Mouse (Mus musculus): ENCODE data around the gene Narfl. TPM values are rescaled to one million over a fixed set of nuclear protein-coding genes. Genes with fewer than 3 reads are reported as not detected.
A peak's percentile ranks its signal among the peaks of the same experiment; 100 is the strongest.

The Narfl gene
- polyA plus RNA-seq, 1 experiment from 2014 or later, result 26.7 TPM

DNA sequence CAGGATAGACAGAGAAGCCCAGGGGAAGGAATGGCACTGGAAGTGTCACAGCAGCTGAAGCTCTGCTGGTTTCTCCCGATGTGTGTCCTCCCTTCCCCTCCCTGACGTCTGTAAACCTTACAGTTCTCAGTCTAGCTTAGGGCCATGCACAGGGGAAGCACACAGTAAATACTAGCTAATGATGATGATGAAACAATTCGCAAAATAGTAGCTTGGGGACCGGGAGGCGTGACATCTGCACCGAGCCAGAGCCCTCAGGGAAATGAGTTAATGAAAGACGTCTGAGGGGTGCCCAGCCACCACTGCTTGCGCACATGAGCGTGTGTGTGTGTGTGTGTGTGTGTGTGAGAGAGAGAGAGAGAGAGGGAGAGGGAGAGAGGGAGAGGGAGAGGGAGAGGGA is 4.2 kb upstream of the Narfl start:
- Histone ChIP-seq H3K4me1 (peaks cover 4% of the 10 kb centered on the region), H3K4me3 (no peak overlapping the region), H3K9me3 (no peaks in the 10 kb centered on the region), H3K36me3 (no peaks in the 10 kb centered on the region), H3K27me3 (peaks cover 4% of the 10 kb centered on the region), H3K27ac (no peak overlapping the region), H3K9ac (no peak overlapping the region), H3K4me2 (no peak overlapping the region)
- ATAC-seq (ENCODE audit: insufficient number of reproducible peaks, low FRiP score, low TSS enrichment, low read depth), result no peak
- WGBS, result 29% methylated on average over 9 of the region's 9 CpGs

DNA sequence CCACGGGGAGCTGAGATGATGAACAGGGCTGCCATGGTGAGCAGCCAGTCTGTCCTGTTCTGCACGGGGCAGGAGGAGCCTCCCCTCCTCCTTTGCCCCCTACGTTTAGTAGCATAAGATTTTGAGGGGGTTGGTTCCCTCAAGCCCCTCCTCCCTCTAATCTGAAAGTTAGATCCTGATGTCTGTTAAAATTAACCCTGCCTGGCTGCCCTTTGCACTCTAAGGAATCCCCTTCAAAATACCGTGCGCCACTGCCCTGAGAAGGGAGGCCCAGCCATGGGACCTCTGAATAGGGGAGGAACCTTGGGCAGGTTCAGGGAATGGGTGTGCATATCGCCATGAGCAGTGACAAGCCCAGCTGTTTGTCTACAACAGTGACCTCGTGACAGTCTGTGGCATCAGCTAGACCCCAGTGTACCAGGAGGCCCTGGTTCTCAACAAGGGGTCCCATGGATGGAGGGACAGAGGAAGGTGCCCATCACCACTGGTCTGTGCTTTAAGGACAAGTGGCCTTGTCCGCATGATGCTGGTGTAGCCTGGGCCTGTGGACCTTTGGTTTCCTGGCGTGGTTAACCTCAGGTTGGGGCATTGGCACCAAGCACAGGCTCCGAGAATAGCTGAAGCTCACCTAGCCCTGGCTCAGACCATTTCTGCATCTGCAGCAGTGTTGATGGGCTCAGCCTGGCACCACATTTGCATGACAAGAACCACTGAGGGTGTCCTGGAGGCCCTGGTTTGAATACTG is 1.9 kb downstream of the Narfl start:
- WGBS, result 80% methylated on average over 10 of the region's 10 CpGs
- no peaks in the 10 kb centered on the region for H3K9me3 ChIP-seq
- no peak overlapping the region for H3K4me2 ChIP-seq
- H3K27me3 ChIP-seq, result no peaks in the 10 kb centered on the region; the same call in 1 of the 2 replicates
- no peak for ATAC-seq (ENCODE audit: insufficient number of reproducible peaks, low FRiP score, low TSS enrichment, low read depth)
- no peak overlapping the region for H3K4me3 ChIP-seq
- no peak overlapping the region for H3K9ac ChIP-seq
- peaks cover 34% of the 10 kb centered on the region for H3K36me3 ChIP-seq
- H3K27ac ChIP-seq, result no peak overlapping the region
- peaks cover 12% of the 10 kb centered on the region for H3K4me1 ChIP-seq

DNA sequence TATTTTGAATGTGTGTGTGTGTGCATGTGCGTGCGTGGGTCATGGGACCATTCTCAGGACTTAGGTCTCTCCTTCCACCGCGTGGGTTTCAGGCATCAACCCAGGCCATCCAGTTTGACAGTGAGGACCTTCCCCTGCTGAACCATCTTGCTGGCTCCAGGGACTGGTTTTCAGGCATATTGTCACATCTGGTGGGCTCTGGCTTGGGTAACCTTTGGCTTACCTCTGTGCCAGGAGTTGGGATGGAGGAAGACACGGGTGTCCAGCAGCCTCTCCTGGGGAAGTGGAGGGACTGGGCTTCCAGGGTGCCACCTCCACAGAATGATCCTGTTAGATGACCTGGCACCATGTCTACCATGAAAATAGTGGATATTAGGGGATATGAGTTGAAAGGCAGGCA is 4.4 kb downstream of the Narfl start:
- Histone ChIP-seq H3K36me3 (peaks cover 59% of the 10 kb centered on the region), H3K27ac (no peak overlapping the region), H3K27me3 (no peaks in the 10 kb centered on the region), H3K4me1 (peaks cover 15% of the 10 kb centered on the region), H3K4me3 (no peak overlapping the region), H3K9ac (no peak overlapping the region), H3K4me2 (no peak overlapping the region), H3K9me3 (no peaks in the 10 kb centered on the region)
- 91% methylated on average over 5 of the region's 5 CpGs for WGBS
- ATAC-seq (ENCODE audit: insufficient number of reproducible peaks, low FRiP score, low TSS enrichment, low read depth), result no peak

DNA sequence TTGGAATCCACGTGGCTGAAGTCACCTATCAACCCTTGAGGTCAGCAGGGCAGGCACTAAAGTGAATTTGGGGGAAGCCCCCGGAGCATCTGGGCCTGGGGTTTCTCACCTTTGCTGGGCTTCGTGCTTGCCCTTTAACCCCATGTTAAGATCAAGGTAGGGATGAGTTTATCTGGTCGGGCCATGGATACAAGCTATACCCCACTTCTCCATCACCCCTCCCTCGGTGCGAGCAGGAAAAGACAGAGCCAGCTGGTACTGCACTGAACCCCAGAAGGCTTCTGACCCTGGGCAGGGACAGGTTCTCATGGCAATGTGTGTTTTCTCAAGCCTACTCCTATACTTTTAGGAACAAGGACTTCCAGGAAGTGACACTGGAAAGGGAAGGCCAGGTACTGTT is 7.8 kb downstream of the Narfl start:
- Histone ChIP-seq H3K27me3 (no peaks in the 10 kb centered on the region), H3K27ac (no peak overlapping the region), H3K9me3 (no peaks in the 10 kb centered on the region), H3K4me1 (peaks cover 29% of the 10 kb centered on the region), H3K4me3 (no peak overlapping the region), H3K36me3 (peaks cover 70% of the 10 kb centered on the region), H3K9ac (no peak overlapping the region), H3K4me2 (no peak overlapping the region)
- 73% methylated on average over 6 of the region's 6 CpGs for WGBS
- no peak for ATAC-seq (ENCODE audit: insufficient number of reproducible peaks, low FRiP score, low TSS enrichment, low read depth)

DNA sequence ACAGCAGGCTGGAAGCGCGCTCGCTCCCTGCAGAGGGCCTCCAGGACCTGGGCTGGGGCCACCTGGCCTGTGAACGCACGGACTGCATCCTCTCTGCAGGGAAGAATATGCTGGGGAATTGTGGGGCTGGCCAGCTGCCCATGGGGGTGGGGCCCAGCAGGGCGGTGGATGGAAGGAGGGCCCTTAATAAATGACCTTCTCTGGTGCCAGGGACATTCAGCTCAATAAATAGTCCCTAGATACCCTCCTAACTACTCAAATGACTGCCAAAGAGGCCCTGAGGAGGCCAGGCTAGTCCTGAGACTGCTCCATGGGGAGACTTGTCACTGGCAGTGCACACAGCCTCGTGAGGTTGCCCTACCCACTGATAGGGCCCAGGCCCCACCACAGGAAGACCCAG is 9.5 kb downstream of the Narfl start:
- H3K4me1 ChIP-seq, result peaks cover 29% of the 10 kb centered on the region
- H3K4me3 ChIP-seq, result no peak overlapping the region
- WGBS, result 79% methylated on average over 7 of the region's 7 CpGs
- H3K27ac ChIP-seq, result no peak overlapping the region
- H3K9ac ChIP-seq, result no peak overlapping the region
- H3K9me3 ChIP-seq, result no peaks in the 10 kb centered on the region
- peaks cover 65% of the 10 kb centered on the region for H3K36me3 ChIP-seq
- no peak overlapping the region for H3K4me2 ChIP-seq
- no peaks in the 10 kb centered on the region for H3K27me3 ChIP-seq
- ATAC-seq (ENCODE audit: insufficient number of reproducible peaks, low FRiP score, low TSS enrichment, low read depth), result no peak

DNA sequence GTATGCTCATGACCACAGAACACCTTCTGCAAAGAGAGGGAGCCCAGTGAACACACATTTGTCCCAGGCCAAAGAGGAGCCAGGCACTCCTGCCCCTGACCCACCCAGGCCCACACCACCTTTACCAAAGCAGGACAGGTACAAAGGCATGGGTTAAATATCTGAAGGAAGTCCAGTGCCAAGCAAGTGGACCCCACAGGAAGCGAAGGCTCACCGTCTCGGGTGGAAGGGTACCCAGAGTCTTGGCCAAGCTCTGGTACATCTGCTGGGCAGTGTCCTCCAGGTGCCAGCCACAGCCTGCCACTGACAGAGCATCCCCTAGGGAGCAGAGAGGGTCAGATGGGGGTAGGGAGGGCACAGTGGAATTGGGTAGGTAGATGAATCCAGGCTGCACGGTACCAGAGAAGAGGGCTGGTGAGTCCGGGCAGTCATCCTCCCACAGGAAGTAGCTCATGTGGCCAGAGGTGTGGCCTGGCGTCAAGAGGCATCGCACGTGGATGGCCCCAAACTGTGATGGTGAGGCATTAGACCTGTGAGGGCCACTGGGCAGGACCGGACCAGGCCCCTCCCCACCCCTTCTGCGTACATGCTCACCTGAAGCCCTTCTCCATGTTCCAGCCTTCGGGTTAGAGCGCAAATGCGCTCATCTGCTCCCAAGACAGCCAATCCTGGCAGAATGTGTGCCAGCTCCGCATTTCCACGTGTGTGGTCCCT is 10.4 kb downstream of the Narfl start:
- H3K36me3 ChIP-seq, result peaks cover 62% of the 10 kb centered on the region
- 75% methylated on average over 15 of the region's 15 CpGs for WGBS
- 0 out of 2 replicates have a peak overlapping the region, but pooled peaks have one; percentile 73 for H3K9ac ChIP-seq
- H3K4me3 ChIP-seq, result peak overlapping the region; percentile 79
- H3K4me1 ChIP-seq, result peaks cover 29% of the 10 kb centered on the region
- ATAC-seq (ENCODE audit: insufficient number of reproducible peaks, low FRiP score, low TSS enrichment, low read depth), result no peak
- H3K27ac ChIP-seq, result no peak overlapping the region
- no peaks in the 10 kb centered on the region for H3K27me3 ChIP-seq
- no peaks in the 10 kb centered on the region for H3K9me3 ChIP-seq
- peak overlapping the region; percentile 74 for H3K4me2 ChIP-seq

DNA sequence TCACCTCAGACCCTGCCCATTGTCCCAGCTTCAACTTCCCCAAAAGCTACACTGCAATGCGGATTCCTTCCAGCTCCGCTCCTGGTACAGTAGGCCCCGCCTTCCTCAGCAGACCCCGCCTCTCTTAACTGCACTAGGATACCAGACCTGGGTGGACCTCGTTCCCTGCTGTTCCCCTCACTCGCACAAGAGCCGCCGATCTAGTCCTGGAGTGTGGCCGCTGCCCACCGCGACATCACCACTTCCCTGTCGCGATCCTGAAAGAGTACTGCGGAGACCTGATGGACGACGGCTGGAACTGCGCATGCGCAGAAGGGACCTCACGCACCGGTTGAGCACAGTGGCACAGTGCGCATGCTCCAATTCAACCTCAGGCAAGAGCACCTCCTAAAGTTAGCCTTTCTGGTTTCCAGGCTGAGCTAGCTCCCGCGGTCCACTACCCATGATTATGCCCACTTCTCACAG is 11.7 kb downstream of the Narfl start, which contains the start of gene Haghl:
Gene Haghl (minus strand): TSS at position 393 of the 465 bp plus-strand sequence.
- no peaks in the 10 kb centered on the region for H3K9me3 ChIP-seq
- no peaks in the 10 kb centered on the region for H3K27me3 ChIP-seq
- H3K9ac ChIP-seq, result peak within 1 kb of the TSS; percentile 73
- H3K27ac ChIP-seq, result peak within 1 kb of the TSS; percentile 94
- peaks cover 57% of the 10 kb centered on the region for H3K36me3 ChIP-seq
- peaks cover 29% of the 10 kb centered on the region for H3K4me1 ChIP-seq
- peak; percentile 79 for ATAC-seq (ENCODE audit: insufficient number of reproducible peaks, low FRiP score, low TSS enrichment, low read depth)
- under 1% methylated on average over 23 of the region's 23 CpGs for WGBS
- H3K4me2 ChIP-seq, result peak within 1 kb of the TSS; percentile 74
- H3K4me3 ChIP-seq, result peak within 1 kb of the TSS; percentile 79

DNA sequence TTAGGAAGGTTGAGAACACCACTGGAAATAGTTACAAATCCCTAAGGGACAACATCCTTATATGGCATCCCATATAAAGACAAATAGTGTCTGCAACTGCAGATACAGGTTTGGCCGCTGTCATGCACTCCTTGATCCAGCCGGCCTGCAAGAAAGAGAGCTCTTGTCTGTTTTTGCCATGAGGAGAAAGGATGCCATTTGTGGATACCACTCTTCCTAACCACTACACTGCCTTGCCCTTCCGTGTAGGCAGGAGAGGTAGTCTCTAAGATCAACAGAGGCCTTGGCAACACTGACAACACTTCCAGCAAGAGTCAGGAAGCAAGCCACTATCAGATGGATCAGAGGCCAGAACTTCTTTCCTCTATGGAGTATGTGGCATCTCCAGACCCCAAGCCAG is 12.7 kb downstream of the Narfl start, which contains the start of gene Ccdc78:
Gene Ccdc78 (plus strand): TSS at position 301 of the 400 bp plus-strand sequence.
- WGBS, result 76% methylated on average over 3 of the region's 3 CpGs

DNA sequence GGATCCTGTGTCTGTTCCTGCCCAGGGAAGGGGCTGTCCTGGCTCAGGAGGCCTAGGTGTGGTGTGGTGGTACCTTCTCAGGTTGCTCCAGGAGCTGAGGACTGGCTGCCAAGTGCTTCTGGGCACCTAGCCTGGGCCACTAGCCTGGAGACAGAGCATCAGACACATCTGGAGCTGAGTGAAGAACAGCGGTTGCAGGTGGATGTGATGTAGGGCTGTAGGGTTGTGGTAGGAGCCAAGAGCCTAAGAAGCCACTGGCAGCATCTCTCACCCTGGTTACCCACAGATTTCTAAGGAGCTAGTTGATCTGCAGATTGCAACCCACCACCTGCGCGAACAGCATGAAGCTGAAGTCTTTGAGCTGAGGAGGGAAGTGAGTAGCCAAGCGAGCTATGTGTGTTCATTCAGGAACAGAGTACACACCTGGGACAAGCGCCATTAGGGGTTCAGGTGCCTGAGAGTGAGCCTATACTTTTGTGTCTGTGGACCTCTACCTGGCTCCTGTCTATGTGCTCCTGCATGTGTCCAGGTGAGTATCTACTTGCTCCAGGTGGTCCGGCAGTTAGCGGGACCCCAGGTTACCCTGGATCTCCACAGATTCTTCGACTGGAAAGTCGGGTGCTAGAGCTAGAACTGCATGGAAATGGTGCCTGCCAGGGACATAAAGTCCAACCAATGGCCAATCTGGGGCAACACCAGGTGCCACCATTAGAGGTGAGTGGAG is 13.4 kb downstream of the Narfl start:
- Histone ChIP-seq H3K27me3 (no peaks in the 10 kb centered on the region), H3K4me3 (no peak overlapping the region), H3K9me3 (no peaks in the 10 kb centered on the region), H3K9ac (no peak overlapping the region), H3K27ac (no peak overlapping the region), H3K36me3 (peaks cover 41% of the 10 kb centered on the region), H3K4me1 (peaks cover 43% of the 10 kb centered on the region), H3K4me2 (no peak overlapping the region)
- 88% methylated on average over 9 of the region's 9 CpGs for WGBS
- no peak for ATAC-seq (ENCODE audit: insufficient number of reproducible peaks, low FRiP score, low TSS enrichment, low read depth)

More for the DNA sequence above, 12.7 kb downstream of the Narfl start, which contains the start of gene Ccdc78:
- Histone ChIP-seq H3K27me3 (no peaks in the 10 kb centered on the region), H3K9ac (peak within 1 kb of the TSS; percentile 73), H3K4me2 (peak within 1 kb of the TSS; percentile 74), H3K9me3 (no peaks in the 10 kb centered on the region), H3K27ac (peak within 1 kb of the TSS; percentile 94), H3K36me3 (peaks cover 48% of the 10 kb centered on the region), H3K4me1 (peaks cover 38% of the 10 kb centered on the region), H3K4me3 (peak within 1 kb of the TSS; percentile 79)
- no peak for ATAC-seq (ENCODE audit: insufficient number of reproducible peaks, low FRiP score, low TSS enrichment, low read depth)

DNA sequence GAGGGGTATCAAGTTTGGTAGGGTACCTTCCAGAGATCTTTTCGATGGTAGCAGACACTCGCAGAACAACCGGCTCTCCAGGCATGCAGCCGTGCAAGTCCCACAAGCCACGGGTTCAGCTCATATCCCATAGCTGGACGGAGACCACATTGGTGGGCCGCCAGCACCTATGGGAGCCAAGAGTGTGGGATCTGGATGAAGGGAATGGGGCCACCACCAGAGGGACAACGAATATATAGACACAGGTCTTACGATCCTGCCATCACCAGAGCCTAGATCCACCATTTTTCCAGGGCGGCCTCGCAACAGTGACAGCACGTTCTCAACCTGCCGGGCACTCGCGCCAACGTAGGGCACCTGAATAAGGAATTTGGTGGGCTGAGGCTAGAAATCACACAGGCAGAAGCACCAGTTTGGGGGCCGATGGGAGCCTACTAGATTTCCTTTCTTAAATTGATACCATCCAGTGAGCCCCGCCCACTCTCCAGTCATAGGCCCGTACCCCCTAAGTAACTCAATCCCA is 17.8 kb downstream of the Narfl start:
- Histone ChIP-seq H3K27me3 (no peaks in the 10 kb centered on the region), H3K9ac (peak overlapping the region; percentile 64; the same call in 1 of the 2 replicates), H3K4me2 (peak overlapping the region; percentile 74), H3K4me1 (peaks cover 49% of the 10 kb centered on the region), H3K27ac (peak overlapping the region; percentile 93), H3K36me3 (peaks cover 23% of the 10 kb centered on the region), H3K4me3 (peak overlapping the region; percentile 66), H3K9me3 (no peaks in the 10 kb centered on the region)
- ATAC-seq (ENCODE audit: insufficient number of reproducible peaks, low FRiP score, low TSS enrichment, low read depth), result no peak
- 26% methylated on average over 19 of the region's 19 CpGs for WGBS

DNA sequence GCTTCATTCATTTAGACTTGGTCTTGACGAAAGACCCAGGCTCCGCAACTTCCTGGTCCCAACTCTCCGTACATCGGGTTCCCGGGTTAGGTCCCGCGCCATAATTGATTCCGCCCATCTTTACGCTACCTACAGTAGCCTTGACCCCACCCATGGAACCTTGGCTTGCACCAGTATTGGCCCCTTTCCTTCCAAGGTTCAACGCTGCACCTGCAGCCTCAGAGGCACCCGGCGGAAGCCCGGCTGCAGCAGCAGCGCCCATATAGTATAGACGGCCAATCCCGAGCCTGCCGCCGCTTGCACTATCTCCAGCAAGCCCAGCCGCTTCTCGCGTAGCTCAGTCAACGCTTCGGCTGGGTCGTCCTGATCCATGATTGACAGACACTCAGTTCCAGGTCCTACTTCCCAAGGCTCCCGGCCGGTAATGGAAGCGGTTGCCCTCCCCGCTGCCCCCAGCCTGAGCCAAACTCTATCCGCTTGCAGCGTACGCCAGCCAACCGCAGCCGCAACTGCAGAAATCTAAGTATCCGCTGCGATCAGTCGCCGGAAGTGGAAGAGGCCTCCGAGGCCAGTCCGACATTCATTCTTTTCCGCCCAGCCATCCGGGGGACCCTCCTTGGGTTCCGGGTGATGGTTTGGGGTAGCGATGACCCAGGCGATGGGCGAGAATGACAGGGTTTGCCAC is 18.4 kb downstream of the Narfl start:
- Histone ChIP-seq H3K27ac (peak overlapping the region; percentile 93), H3K4me2 (peak overlapping the region; percentile 74), H3K27me3 (no peaks in the 10 kb centered on the region), H3K9ac (peak overlapping the region; percentile 64), H3K9me3 (no peaks in the 10 kb centered on the region), H3K4me3 (peak overlapping the region; percentile 66), H3K4me1 (peaks cover 50% of the 10 kb centered on the region), H3K36me3 (peaks cover 23% of the 10 kb centered on the region)
- WGBS, result under 1% methylated on average over 45 of the region's 45 CpGs
- 0 out of 2 replicates have a peak, but pooled peaks have one; percentile 50 for ATAC-seq (ENCODE audit: insufficient number of reproducible peaks, low FRiP score, low TSS enrichment, low read depth)

All from limb, embryonic 15.5 days (tissue).